Comparison of ENCODE assay signal across 8 mouse cellular contexts in genomic region chr17:7826819-7827515, GRCm38 (mm10). TPM values are rescaled to one million over a fixed set of nuclear protein-coding genes. Genes with fewer than 3 reads are reported as not detected.
DNase-seq lines count a peak whose midpoint lies in the region; ATAC-seq and TF ChIP-seq lines count a peak whose summit lies in the region.

Gene Fndc1 (minus strand): TSS chr17:7827302.

- H3K27me3 ChIP-seq in hindbrain, embryonic 14.5 days (ENCODE audit: control insufficient read depth, insufficient read depth, low read length): peaks cover 23% of the 10 kb centered on the region

- DNase-seq in ZHBTc4 (ENCODE audit: low read depth, low spot score) (peak; percentile 37), MN1 (ENCODE audit: low spot score) (no peak)
- DNase-seq in cerebellum, postnatal 25 days: peak; percentile 60 to 81
- peak; percentile 88 for DNase-seq in gastrocnemius, adult 2 months
- peak; percentile 73 for DNase-seq in hindbrain, embryonic 14.5 days (ENCODE audit: low spot score)
- DNase-seq in left cerebral cortex, postnatal 36 days (ENCODE audit: low spot score in 2 of 2): peak; percentile 28 to 52
- peak; percentile 39 for DNase-seq in skeletal muscle tissue, adult 2 months (ENCODE audit: low read depth, low spot score)

- intact Hi-C loops in gastrocnemius, adult 2 months (cut with DNase I): loop anchor here (10.0 kb wide), 1 partner anchor 172 kb away; no protein-coding TSS in a partner anchor
- intact Hi-C loops in left cerebral cortex, postnatal 36 days (cut with DNase I): loop anchor here (2.0 to 10.0 kb wide), 2 partner anchors 172 to 382 kb away; no protein-coding TSS in a partner anchor

- peak; percentile 65; the same call in 1 of the 2 replicates for ATAC-seq in hindbrain, embryonic 14.5 days (ENCODE audit: low FRiP score)
- ATAC-seq in megakaryocyte progenitor cell, adult 5-6 weeks (replicated peaks; ENCODE audit: poor library complexity): peak; percentile 73

- 1% methylated on average over 60 of the region's 60 CpGs for WGBS in hindbrain, embryonic 14.5 days

- H3K9me3 ChIP-seq in hindbrain, embryonic 14.5 days (ENCODE audit: control insufficient read depth, low read length): no peaks in the 10 kb centered on the region

- peak within 1 kb of the TSS; percentile 86 for H3K27ac ChIP-seq in gastrocnemius, adult 2 months
- no peak within 1 kb of the TSS for H3K27ac ChIP-seq in hindbrain, embryonic 14.5 days

- no peaks in the 10 kb centered on the region for H3K36me3 ChIP-seq in hindbrain, embryonic 14.5 days (replicated peaks; ENCODE audit: control insufficient read depth, insufficient read depth)

- peak within 1 kb of the TSS; percentile 96 for H3K4me2 ChIP-seq in hindbrain, embryonic 14.5 days (replicated peaks)

- H3K4me1 ChIP-seq in hindbrain, embryonic 14.5 days (replicated peaks; ENCODE audit: control insufficient read depth, insufficient read depth, low read length): no peaks in the 10 kb centered on the region

- H3K9ac ChIP-seq in hindbrain, embryonic 14.5 days: peak within 1 kb of the TSS; percentile 63

- peak within 1 kb of the TSS; percentile 84 for H3K4me3 ChIP-seq in gastrocnemius, adult 2 months
- peak within 1 kb of the TSS; percentile 55 for H3K4me3 ChIP-seq in hindbrain, embryonic 14.5 days (replicated peaks; ENCODE audit: low read length)

- peak; percentile 81 for TF ChIP-seq CTCF in gastrocnemius, adult 2 months (IDR thresholded peaks at IDR 0.05)

RNA-seq across cellular contexts. Expression of gene Fndc1, which starts in this region (rescaled TPM):
- 10 to 100 TPM; 22.2 to 46.4 TPM for total RNA-seq in gastrocnemius, adult 2 months (2021)
- polyA plus RNA-seq in hindbrain, embryonic 14.5 days (2014; fragmentation: Nextera tagmentation; extraction: Ambion mirVana): 10.3 and 11.1 TPM in 2 replicates
- total RNA-seq in left cerebral cortex, postnatal 36 days (2021): 1 to 10 TPM; 4.4 to 7.3 TPM
- 0.12 TPM in 1 of 2 replicates, not detected in the other for total RNA-seq in megakaryocyte progenitor cell, adult 5-6 weeks (2015)
- total RNA-seq in megakaryocyte progenitor cell, adult 5-6 weeks (2017): not detected in 2 replicates

Comparison
In these comparisons a context has a peak if more than half of its experiments do, and no peak if none do; other contexts are left out.
1. RNA of gene Fndc1 (total RNA-seq): 22.2 to 46.4 TPM in gastrocnemius, adult 2 months and 4.4 to 7.3 TPM in left cerebral cortex, postnatal 36 days; 0.12 TPM in megakaryocyte progenitor cell, adult 5-6 weeks; every median in the first group is over 4 times any median in the second.
2. Peak in ATAC-seq in megakaryocyte progenitor cell, adult 5-6 weeks; RNA of the gene not detected or under 1 TPM.